Mouse (Mus musculus): ENCODE data around the gene Ptov1. TPM values are rescaled to one million over a fixed set of nuclear protein-coding genes. Genes with fewer than 3 reads are reported as not detected.

Gene Ptov1
- total and polyA plus RNA-seq, 3 experiments = 46.4 to 168 TPM; not detected in 1

DNA sequence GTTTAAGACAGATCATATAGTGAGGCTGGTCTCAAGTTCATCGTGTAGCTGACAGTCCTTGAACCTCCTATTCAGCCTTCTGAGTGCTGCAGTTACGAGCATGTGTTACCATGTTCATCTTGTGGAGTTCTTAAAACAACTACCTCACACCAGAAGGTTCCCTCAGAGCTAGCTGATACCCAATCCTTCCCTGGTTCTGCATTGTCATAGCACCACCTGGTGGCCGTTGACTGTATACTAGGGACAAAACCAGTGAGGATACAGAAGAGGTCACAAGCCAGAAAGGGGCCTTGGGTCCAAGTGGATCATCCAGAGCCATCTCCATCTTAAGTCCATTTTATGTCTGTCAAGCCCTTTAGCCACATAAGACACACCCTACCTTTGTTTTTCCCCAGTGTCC lies 44.7 kb downstream of the Ptov1 start:
- peak; percentile 76 for DNase-seq (ENCODE audit: low read depth, low spot score)
- TF ChIP-seq BHLHE40 (IDR thresholded peaks at IDR 0.05; ENCODE audit: borderline replicate concordance, low read depth, low read length) (no peak), ETS1 (IDR thresholded peaks at IDR 0.05; ENCODE audit: low read depth, low read length) (no peak), ZC3H11A (IDR thresholded peaks at IDR 0.05; ENCODE audit: low read depth, low read length) (no peak), CTCF (IDR thresholded peaks at IDR 0.05 in 2 of 3, conservative IDR thresholded peaks at IDR 0.05 in 1 of 3; ENCODE audit: control insufficient read depth in 1 of 3, insufficient read depth in 1 of 3, low read depth in 2 of 3, low read length in 3 of 3, poor library complexity in 1 of 3, severe bottlenecking in 1 of 3) (peak; percentile 67 to 82 (median 75)), POLR2AphosphoS5 (IDR thresholded peaks at IDR 0.05; ENCODE audit: borderline replicate concordance, low read depth, low read length) (no peak), UBTF (IDR thresholded peaks at IDR 0.05; ENCODE audit: borderline replicate concordance, insufficient read depth, low read depth, low read length) (no peak), NELFE (IDR thresholded peaks at IDR 0.05; ENCODE audit: low read depth, low read length) (no peak), POLR2A (IDR thresholded peaks at IDR 0.05; ENCODE audit: control insufficient read depth in 1 of 2, insufficient read depth in 1 of 2, low read depth in 1 of 2, low read length in 2 of 2, poor library complexity in 1 of 2) (no peak), CHD1 (IDR thresholded peaks at IDR 0.05; ENCODE audit: low read depth, low read length) (no peak), E2F4 (IDR thresholded peaks at IDR 0.05; ENCODE audit: borderline replicate concordance, low read depth, low read length) (no peak), SMC3 (IDR thresholded peaks at IDR 0.05; ENCODE audit: low read depth, low read length) (peak; percentile 37), KAT2A (conservative IDR thresholded peaks at IDR 0.05; ENCODE audit: low read depth, low read length) (no peak), MAFK (IDR thresholded peaks at IDR 0.05; ENCODE audit: borderline replicate concordance, low read depth, low read length) (no peak), NRF1 (IDR thresholded peaks at IDR 0.05; ENCODE audit: insufficient read depth, low read depth, low read length, poor library complexity, severe bottlenecking) (no peak), MAX (IDR thresholded peaks at IDR 0.05; ENCODE audit: low read length) (no peak), MYC (IDR thresholded peaks at IDR 0.05; ENCODE audit: low read depth, low read length) (no peak), TCF12 (IDR thresholded peaks at IDR 0.05; ENCODE audit: low read depth, low read length) (no peak), GATA1 (IDR thresholded peaks at IDR 0.05; ENCODE audit: low read depth, low read length) (no peak), MEF2A (IDR thresholded peaks at IDR 0.05; ENCODE audit: extremely low read depth, insufficient replicate concordance, low read depth, low read length, poor library complexity, severe bottlenecking) (no peak), RAD21 (IDR thresholded peaks at IDR 0.05; ENCODE audit: low read depth, low read length) (peak; percentile 24), MYB (IDR thresholded peaks at IDR 0.05; ENCODE audit: low read depth, low read length) (no peak), MXI1 (IDR thresholded peaks at IDR 0.05; ENCODE audit: low read depth, low read length) (peak; percentile 14; the same call in 1 of the 2 replicates), USF1 (IDR thresholded peaks at IDR 0.05; ENCODE audit: low read depth, low read length) (no peak), ZMIZ1 (IDR thresholded peaks at IDR 0.05; ENCODE audit: low read depth, low read length) (no peak), JUND (IDR thresholded peaks at IDR 0.05; ENCODE audit: low read depth, low read length) (no peak), GABPA (IDR thresholded peaks at IDR 0.05; ENCODE audit: low read depth, low read length) (no peak), ELF1 (IDR thresholded peaks at IDR 0.05; ENCODE audit: low read depth, low read length) (no peak), HCFC1 (IDR thresholded peaks at IDR 0.05; ENCODE audit: low read depth, low read length) (no peak), ZKSCAN1 (IDR thresholded peaks at IDR 0.05; ENCODE audit: low read depth, low read length) (no peak), USF2 (IDR thresholded peaks at IDR 0.05; ENCODE audit: borderline replicate concordance in 1 of 2, insufficient read depth in 1 of 2, low read depth in 1 of 2, low read length in 2 of 2) (no peak), SIN3A (IDR thresholded peaks at IDR 0.05; ENCODE audit: low read length) (no peak), TBP (IDR thresholded peaks at IDR 0.05; ENCODE audit: low read depth, low read length) (no peak)
- H3K79me2 ChIP-seq (ENCODE audit: control insufficient read depth, insufficient read depth, low read length, poor library complexity) = peaks cover 96% of the 10 kb centered on the region
- no peaks in the 10 kb centered on the region for H3K27me3 ChIP-seq (ENCODE audit: control insufficient read depth in 1 of 2, insufficient read depth in 2 of 2, low read length in 2 of 2)
- no peak overlapping the region for H3K27ac ChIP-seq (ENCODE audit: control insufficient read depth, low read depth, low read length)
- H3K36me3 ChIP-seq (ENCODE audit: control insufficient read depth in 1 of 2, insufficient read depth in 2 of 2, low read length in 2 of 2) = peaks cover 31 to 41% of the 10 kb centered on the region in 2 experiments
- peaks cover 28 to 34% of the 10 kb centered on the region in 2 experiments for H3K4me1 ChIP-seq (ENCODE audit: control insufficient read depth in 1 of 2, insufficient read depth in 2 of 2, low read length in 2 of 2)
- no peak overlapping the region for H3K9ac ChIP-seq (ENCODE audit: control insufficient read depth, low read depth, low read length, poor library complexity, severe bottlenecking)
- H3K9me3 ChIP-seq (replicated peaks; ENCODE audit: insufficient read depth, low read length) = no peaks in the 10 kb centered on the region
- H3K4me3 ChIP-seq (ENCODE audit: control insufficient read depth in 1 of 2, insufficient read depth in 1 of 2, low read depth in 2 of 2, low read length in 2 of 2) = no peak overlapping the region
